Mouse (Mus musculus) forebrain, embryonic 11.5 days (tissue): Measurements from ENCODE around the gene Tcte2. TPM values are rescaled to one million over a fixed set of nuclear protein-coding genes. Genes with fewer than 3 reads are reported as not detected.

Experiments
- ATAC-seq: fragments of 200-750 bp; cut with Nextera tagmentation; replicated peaks from 2 replicates; pipeline ENCODE4 v1.8.0; 2017; ENCODE audit warnings: moderate TSS enrichment; ENCODE audit not compliant: low FRiP score
- DNase-seq: peaks from one replicate; pipeline ENCODE4 v3.0.0-alpha.2; 2017; ENCODE audit warnings: low spot score
- H3K27ac ChIP-seq: fragments of 300-500 bp; sonication (generic); 2 replicates; pipeline ENCODE4 v1.5.1; 2014; ENCODE audit warnings: low read depth, low read length
- H3K27me3 ChIP-seq: fragments of 300-500 bp; sonication (generic); 2 replicates; pipeline ENCODE4 v1.6.1; 2014; ENCODE audit warnings: mild to moderate bottlenecking, low read length, mixed read lengths; ENCODE audit not compliant: control insufficient read depth, insufficient read depth
- H3K36me3 ChIP-seq: fragments of 300-500 bp; sonication (generic); 2 replicates; pipeline ENCODE4 v1.6.1; 2014; ENCODE audit warnings: mild to moderate bottlenecking, low read length, moderate library complexity, mixed read lengths; ENCODE audit not compliant: control insufficient read depth, insufficient read depth
- H3K4me1 ChIP-seq: fragments of 300-500 bp; sonication (generic); replicated peaks from 2 replicates; pipeline ENCODE4 v1.6.1; 2014; ENCODE audit warnings: low read length, mixed read lengths; ENCODE audit not compliant: control insufficient read depth, insufficient read depth
- H3K4me2 ChIP-seq: fragments of 300-500 bp; sonication (generic); 2 replicates; pipeline ENCODE4 v1.6.1; 2014; ENCODE audit warnings: low read depth, mild to moderate bottlenecking, low read length, moderate library complexity, mixed read lengths; ENCODE audit not compliant: severe bottlenecking
- H3K4me3 ChIP-seq: fragments of 300-500 bp; sonication (generic); 2 replicates; pipeline ENCODE4 v1.5.1; 2014; ENCODE audit warnings: low read depth, low read length
- H3K9ac ChIP-seq: fragments of 300-500 bp; sonication (generic); 2 replicates; pipeline ENCODE4 v1.6.1; 2014; ENCODE audit warnings: low read length
- H3K9me3 ChIP-seq: fragments of 300-500 bp; sonication (generic); 2 replicates; pipeline ENCODE4 v1.6.1; 2016; ENCODE audit warnings: low read length, mixed read lengths; ENCODE audit not compliant: control insufficient read depth
- WGBS: fragments of 180-500 bp; shearing (Covaris S2); extraction: QIAGEN DNeasy Blood & Tissue Kit; methylation state at CpG from one replicate; pipeline ENCODE4 v1.1.7; 2014; 5-methylcytosine and 5-hydroxymethylcytosine counted together
- polyA plus RNA-seq: library from polyadenylated mRNA; unstranded; fragments of >200 nt; fragmentation: Nextera tagmentation; extraction: Ambion mirVana; gene quantifications from 2 replicates; pipeline ENCODE4 v1.2.1, GENCODE M21; 2014

Gene Tcte2
- polyA plus RNA-seq, 1 experiment from 2014 or later: 11.6 TPM

DNA sequence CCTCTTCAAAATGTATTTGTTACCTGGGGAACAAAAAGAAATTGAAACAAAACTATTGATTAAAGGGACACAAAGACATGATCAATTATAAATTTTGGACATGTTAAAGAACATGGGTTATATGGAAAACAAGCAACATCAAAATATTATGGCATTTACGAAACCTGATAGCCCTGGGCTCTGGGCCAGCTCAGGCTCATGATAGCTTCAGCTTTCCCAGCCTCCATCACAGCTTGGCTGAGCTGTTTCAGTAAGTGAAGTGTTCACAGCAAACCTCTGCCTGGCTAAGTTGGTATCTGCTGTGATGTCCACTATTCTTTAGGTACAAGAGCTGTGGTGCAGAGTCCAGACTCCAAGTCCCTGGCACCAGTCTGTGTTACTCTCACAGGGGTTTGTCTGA lies 67.4 kb downstream of the Tcte2 start:
- H3K36me3 ChIP-seq: no peaks in the 10 kb centered on the region
- no peak overlapping the region for H3K9ac ChIP-seq
- no peak overlapping the region for H3K4me2 ChIP-seq
- no peak for DNase-seq
- H3K4me3 ChIP-seq: no peak overlapping the region
- WGBS: 94% methylated on average over 1 of the region's 1 CpGs
- H3K27ac ChIP-seq: no peak overlapping the region
- H3K4me1 ChIP-seq: no peaks in the 10 kb centered on the region
- no peaks in the 10 kb centered on the region for H3K9me3 ChIP-seq
- no peaks in the 10 kb centered on the region for H3K27me3 ChIP-seq
- ATAC-seq: no peak

- 83% methylated on average over 1 of the region's 1 CpGs for WGBS
Measured at GRCm38 (mm10) chr17:13687656-13688055, 74.0 kb downstream of the Tcte2 start.

GRCm38 (mm10) chr17:13687086-13687485 lies 74.5 kb downstream of the Tcte2 start:
- Histone ChIP-seq H3K36me3 (no peaks in the 10 kb centered on the region), H3K4me2 (no peak overlapping the region), H3K9me3 (no peaks in the 10 kb centered on the region), H3K4me1 (peaks cover 11% of the 10 kb centered on the region), H3K27ac (no peak overlapping the region), H3K9ac (no peak overlapping the region), H3K4me3 (no peak overlapping the region), H3K27me3 (no peaks in the 10 kb centered on the region)
- DNase-seq: no peak
- ATAC-seq: no peak
- 65% methylated on average over 4 of the region's 4 CpGs for WGBS

More at GRCm38 (mm10) chr17:13687656-13688055, 74.0 kb downstream of the Tcte2 start:
- no peak overlapping the region for H3K27ac ChIP-seq
- no peaks in the 10 kb centered on the region for H3K27me3 ChIP-seq
- H3K9ac ChIP-seq: no peak overlapping the region
- no peaks in the 10 kb centered on the region for H3K36me3 ChIP-seq
- no peak for DNase-seq
- no peaks in the 10 kb centered on the region for H3K9me3 ChIP-seq
- no peak for ATAC-seq
- H3K4me3 ChIP-seq: no peak overlapping the region
- H3K4me2 ChIP-seq: no peak overlapping the region
- peaks cover 7% of the 10 kb centered on the region for H3K4me1 ChIP-seq

GRCm38 (mm10) chr17:13685621-13686020 lies 76.0 kb downstream of the Tcte2 start:
- 93% methylated on average over 3 of the region's 3 CpGs for WGBS
- H3K9ac ChIP-seq: no peak overlapping the region

GRCm38 (mm10) chr17:13684256-13684655 lies 77.4 kb downstream of the Tcte2 start:
- H3K4me1 ChIP-seq: peaks cover 11% of the 10 kb centered on the region
- 58% methylated on average over 7 of the region's 7 CpGs for WGBS
- no peak overlapping the region for H3K4me2 ChIP-seq
- no peaks in the 10 kb centered on the region for H3K36me3 ChIP-seq
- H3K9me3 ChIP-seq: no peaks in the 10 kb centered on the region
- H3K4me3 ChIP-seq: no peak overlapping the region
- no peak overlapping the region for H3K9ac ChIP-seq
- H3K27me3 ChIP-seq: no peaks in the 10 kb centered on the region
- DNase-seq (no peak), ATAC-seq (no peak)
- H3K27ac ChIP-seq: peak overlapping the region; percentile 86; the same call in 1 of the 2 replicates

More at GRCm38 (mm10) chr17:13685621-13686020, 76.0 kb downstream of the Tcte2 start:
- Histone ChIP-seq H3K27me3 (no peaks in the 10 kb centered on the region), H3K4me3 (no peak overlapping the region), H3K4me1 (peaks cover 11% of the 10 kb centered on the region), H3K9me3 (no peaks in the 10 kb centered on the region), H3K4me2 (no peak overlapping the region), H3K36me3 (no peaks in the 10 kb centered on the region), H3K27ac (no peak overlapping the region)
- ATAC-seq: no peak
- no peak for DNase-seq

DNA sequence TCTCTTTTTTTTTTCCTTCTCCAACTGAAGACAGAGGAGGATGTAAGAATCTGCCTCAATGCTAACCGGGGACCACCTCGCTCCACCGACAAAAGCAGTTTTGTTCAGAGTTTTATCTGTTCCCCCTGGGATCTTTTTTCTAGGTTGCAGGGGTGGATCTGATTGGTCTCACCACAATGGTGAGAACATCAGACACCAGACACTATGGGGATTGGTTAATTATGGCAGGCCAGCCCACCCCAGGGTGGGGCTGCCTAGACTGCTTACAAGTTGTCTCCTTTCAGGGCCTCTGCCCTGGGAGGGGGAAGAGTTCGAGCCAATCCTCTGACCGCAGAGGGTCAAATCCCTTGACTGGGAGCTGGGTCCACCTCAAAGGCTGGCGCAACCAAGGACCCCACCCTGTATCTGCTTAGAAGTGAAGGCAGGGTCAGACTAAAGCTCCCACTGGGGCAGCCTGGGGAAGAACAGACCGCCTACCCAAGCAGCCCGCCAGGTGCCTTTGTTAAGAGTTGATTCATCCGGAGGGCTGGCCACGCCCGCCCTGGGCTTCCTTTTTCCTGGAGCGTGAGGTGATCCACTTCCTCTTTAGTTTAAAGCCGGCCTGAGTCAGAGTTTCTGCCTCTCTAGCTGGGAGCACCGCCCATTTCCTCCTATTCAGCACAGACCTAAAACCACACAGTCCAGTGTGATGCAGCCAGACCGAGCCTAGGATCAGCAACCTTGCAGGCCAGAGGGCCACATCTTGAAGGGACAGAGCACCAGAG lies 78.0 kb downstream of the Tcte2 start:
- Histone ChIP-seq H3K9ac (peak overlapping the region; percentile 55), H3K4me2 (peak overlapping the region; percentile 38)

GRCm38 (mm10) chr17:13683027-13683410 lies 78.6 kb downstream of the Tcte2 start:
- 14% methylated on average over 4 of the region's 4 CpGs for WGBS
- Histone ChIP-seq H3K27me3 (no peaks in the 10 kb centered on the region), H3K4me1 (peaks cover 11% of the 10 kb centered on the region), H3K9me3 (no peaks in the 10 kb centered on the region), H3K4me2 (peak overlapping the region; percentile 38), H3K9ac (peak overlapping the region; percentile 55), H3K4me3 (peak overlapping the region; percentile 17), H3K27ac (peak overlapping the region; percentile 86), H3K36me3 (no peaks in the 10 kb centered on the region)
- peak; percentile 13 for ATAC-seq
- DNase-seq: no peak

More for the DNA sequence above, 78.0 kb downstream of the Tcte2 start:
- H3K4me1 ChIP-seq: peaks cover 11% of the 10 kb centered on the region
- WGBS: 5% methylated on average over 15 of the region's 15 CpGs
- peak overlapping the region; percentile 17 for H3K4me3 ChIP-seq
- H3K27me3 ChIP-seq: no peaks in the 10 kb centered on the region
- peak overlapping the region; percentile 86 for H3K27ac ChIP-seq
- DNase-seq (peak; percentile 74), ATAC-seq (peak; percentile 91)
- no peaks in the 10 kb centered on the region for H3K36me3 ChIP-seq
- H3K9me3 ChIP-seq: no peaks in the 10 kb centered on the region

- 50% methylated on average over 9 of the region's 9 CpGs for WGBS
- H3K9me3 ChIP-seq: no peaks in the 10 kb centered on the region
- DNase-seq: no peak
Measured at GRCm38 (mm10) chr17:13682378-13683026, 79.1 kb downstream of the Tcte2 start.

More at GRCm38 (mm10) chr17:13682378-13683026, 79.1 kb downstream of the Tcte2 start:
- Histone ChIP-seq H3K4me2 (peak overlapping the region; percentile 38), H3K27me3 (no peaks in the 10 kb centered on the region), H3K36me3 (no peaks in the 10 kb centered on the region), H3K27ac (peak overlapping the region; percentile 86), H3K9ac (peak overlapping the region; percentile 55), H3K4me1 (peaks cover 11% of the 10 kb centered on the region), H3K4me3 (peak overlapping the region; percentile 17)
- no peak for ATAC-seq
